Mouse (Mus musculus): ENCODE measurements around the gene Rsph6a. TPM values are rescaled to one million over a fixed set of nuclear protein-coding genes. Genes with fewer than 3 reads are reported as not detected.

Rsph6a gene
- not detected for polyA plus RNA-seq (2017; shearing (Covaris generic))

GRCm38 (mm10) chr7:19054047-19054776 lies at the start of gene Rsph6a:
Gene Rsph6a, plus strand, starts transcription at chr7:19054690.

GRCm38 (mm10) chr7:19023357-19023814 lies 31.1 kb upstream of the Rsph6a start, which contains the start of gene Foxa3:
Gene Foxa3, minus strand, starts transcription at chr7:19023538.

GRCm38 (mm10) chr7:19024096-19024506 lies 30.4 kb upstream of the Rsph6a start, which contains the start of gene Sympk:
Gene Sympk, plus strand, starts transcription at chr7:19024377.

GRCm38 (mm10) chr7:19075723-19076585 lies 21.5 kb downstream of the Rsph6a start, which contains the start of gene Dmwd:
Gene Dmwd, plus strand, starts transcription at chr7:19076227.

GRCm38 (mm10) chr7:19083701-19084100 lies 29.2 kb downstream of the Rsph6a start, which contains the start of gene Dmpk:
Gene Dmpk, plus strand, starts transcription at chr7:19083849.

GRCm38 (mm10) chr7:19094471-19094825 lies 40.0 kb downstream of the Rsph6a start, which contains the start of gene Six5:
Gene Six5, plus strand, starts transcription at chr7:19094594.

GRCm38 (mm10) chr7:19118028-19118771 lies 63.7 kb downstream of the Rsph6a start, which contains the start of gene Gm4969:
Gene Gm4969, minus strand, starts transcription at chr7:19118368.

GRCm38 (mm10) chr7:19119631-19120429 lies 65.3 kb downstream of the Rsph6a start, which contains the start of gene Fbxo46:
Gene Fbxo46, plus strand, starts transcription at chr7:19119859.

Other genes starting within 250 kb of the Rsph6a start
- gene Psg17, start 233.1 kb upstream of the Rsph6a start, polyA plus RNA-seq (2017; shearing (Covaris generic)): not detected
- gene Mill2, start 214.7 kb upstream of the Rsph6a start, polyA plus RNA-seq (2017; shearing (Covaris generic)): under 1 TPM in 1 of 2 experiments, not detected in 1; 0.77 TPM
- 100 to 1,000 TPM; 131 to 365 TPM for gene Pglyrp1, start 183.4 kb upstream of the Rsph6a start, polyA plus RNA-seq (2017; shearing (Covaris generic))
- 10 to 100 TPM; 29.2 to 30.6 TPM for gene Ccdc61, start 144.3 kb upstream of the Rsph6a start, polyA plus RNA-seq (2017; shearing (Covaris generic))
- gene Nova2, start 128.8 kb upstream of the Rsph6a start, polyA plus RNA-seq (2017; shearing (Covaris generic)): under 1 TPM in 1 of 2 experiments, not detected in 1; 0.05 TPM
- gene Nanos2, start 67.3 kb upstream of the Rsph6a start, polyA plus RNA-seq (2017; shearing (Covaris generic)): under 1 TPM in 1 of 2 experiments, not detected in 1; 0.23 TPM
- gene Mypop, start 63.4 kb upstream of the Rsph6a start, polyA plus RNA-seq (2017; shearing (Covaris generic)): 1 to 10 TPM; 5.2 to 9.4 TPM
- gene Irf2bp1, start 50.6 kb upstream of the Rsph6a start, polyA plus RNA-seq (2017; shearing (Covaris generic)): 10 to 100 TPM; 36.4 to 40.1 TPM
- not detected for gene Foxa3, start 31.2 kb upstream of the Rsph6a start, polyA plus RNA-seq (2017; shearing (Covaris generic))
- 10 to 100 TPM; 18.4 to 25.8 TPM for gene Sympk, start 30.3 kb upstream of the Rsph6a start, polyA plus RNA-seq (2017; shearing (Covaris generic))
- 1 to 10 TPM in 1 of 2 experiments, under 1 TPM in 1; 0.13 to 1.2 TPM for gene Dmwd, start 21.5 kb downstream of the Rsph6a start, polyA plus RNA-seq (2017; shearing (Covaris generic))
- gene Dmpk, start 29.2 kb downstream of the Rsph6a start, polyA plus RNA-seq (2017; shearing (Covaris generic)): under 1 TPM in 1 of 2 experiments, not detected in 1; 0.23 TPM
- under 1 TPM in 1 of 2 experiments, not detected in 1; 0.61 TPM for gene Six5, start 39.9 kb downstream of the Rsph6a start, polyA plus RNA-seq (2017; shearing (Covaris generic))
- gene Gm4969, start 63.7 kb downstream of the Rsph6a start, polyA plus RNA-seq (2017; shearing (Covaris generic)): not detected
- 10 to 100 TPM in 1 of 2 experiments, 1 to 10 TPM in 1; 9.4 to 18.5 TPM for gene Fbxo46, start 65.2 kb downstream of the Rsph6a start, polyA plus RNA-seq (2017; shearing (Covaris generic))
- gene Qpctl, start 94.6 kb downstream of the Rsph6a start, polyA plus RNA-seq (2017; shearing (Covaris generic)): 10 to 100 TPM in 1 of 2 experiments, 1 to 10 TPM in 1; 9.8 to 10.7 TPM
- 10 to 100 TPM; 43.7 to 53.5 TPM for gene Snrpd2, start 95.0 kb downstream of the Rsph6a start, polyA plus RNA-seq (2017; shearing (Covaris generic))
- gene Gipr, start 111.4 kb downstream of the Rsph6a start, polyA plus RNA-seq (2017; shearing (Covaris generic)): under 1 TPM in 1 of 2 experiments, not detected in 1; 0.37 TPM
- gene Eml2, start 121.7 kb downstream of the Rsph6a start, polyA plus RNA-seq (2017; shearing (Covaris generic)): 10 to 100 TPM; 21.8 to 28.3 TPM
- gene Gpr4, start 157.8 kb downstream of the Rsph6a start, polyA plus RNA-seq (2017; shearing (Covaris generic)): under 1 TPM; 0.16 to 0.17 TPM
- 10 to 100 TPM; 17.5 to 19.0 TPM for gene Opa3, start 173.6 kb downstream of the Rsph6a start, polyA plus RNA-seq (2017; shearing (Covaris generic))
- 100 to 1,000 TPM; 246 to 417 TPM for gene Vasp, start 217.1 kb downstream of the Rsph6a start, polyA plus RNA-seq (2017; shearing (Covaris generic))
- gene Ppm1n, start 225.4 kb downstream of the Rsph6a start, polyA plus RNA-seq (2017; shearing (Covaris generic)): 1 to 10 TPM in 1 of 2 experiments, under 1 TPM in 1; 0.77 to 7.4 TPM
- under 1 TPM; 0.25 to 0.48 TPM for gene Rtn2, start 227.9 kb downstream of the Rsph6a start, polyA plus RNA-seq (2017; shearing (Covaris generic))

Data from activated CD4-positive, CD25-positive, alpha-beta regulatory T cell (primary cell).